Mouse (Mus musculus) gastrocnemius, postnatal 25 days (tissue): ENCODE data around the gene Cnot6l. TPM values are rescaled to one million over a fixed set of nuclear protein-coding genes. Genes with fewer than 3 reads are reported as not detected.

ENCODE experiments used
- DNase-seq: peaks from one replicate; pipeline ENCODE4 v3.0.0; 2022
- total RNA-seq, 2 experiments: library from RNA; stranded (reverse); gene quantifications; 1 replicate in 1 of 2; 2 replicates in 1 of 2; pipeline ENCODE4 v1.2.3; 2021

Cnot6l gene
- total RNA-seq, 2 experiments from 2014 or later, result 30.9 to 32.8 TPM

GRCm38 (mm10) chr5:96161578-96162398, 2.2 kb downstream of the Cnot6l start:
- DNase-seq, result peak; percentile 43

GRCm38 (mm10) chr5:96161263-96161577, 2.8 kb downstream of the Cnot6l start:
- no peak for DNase-seq

GRCm38 (mm10) chr5:96160467-96161262, 3.3 kb downstream of the Cnot6l start:
- DNase-seq, result peak; percentile 11

GRCm38 (mm10) chr5:96142351-96142750, 21.6 kb downstream of the Cnot6l start:
- DNase-seq, result no peak

- DNase-seq, result no peak
These were observed 33.3 kb downstream of the Cnot6l start for GRCm38 (mm10) chr5:96130683-96131082.

GRCm38 (mm10) chr5:96126856-96127255, 37.1 kb downstream of the Cnot6l start:
- no peak for DNase-seq

GRCm38 (mm10) chr5:96114943-96115342, 49.0 kb downstream of the Cnot6l start:
- DNase-seq, result no peak

- DNase-seq, result no peak
These were observed 59.3 kb downstream of the Cnot6l start for GRCm38 (mm10) chr5:96104644-96105043.

- DNase-seq, result no peak
These were observed 72.5 kb downstream of the Cnot6l start for GRCm38 (mm10) chr5:96091468-96091867.

GRCm38 (mm10) chr5:96085324-96085723, 78.6 kb downstream of the Cnot6l start:
- DNase-seq, result no peak

- no peak for DNase-seq
These were observed 84.9 kb downstream of the Cnot6l start for GRCm38 (mm10) chr5:96079026-96079425.

- DNase-seq, result no peak
These were observed 98.4 kb downstream of the Cnot6l start for GRCm38 (mm10) chr5:96065591-96065990.

- DNase-seq, result no peak
These were observed 121.5 kb downstream of the Cnot6l start for GRCm38 (mm10) chr5:96042492-96042891.

- DNase-seq, result no peak
These were observed 122.4 kb downstream of the Cnot6l start for GRCm38 (mm10) chr5:96041507-96042104.

- no peak for DNase-seq
These were observed 124.7 kb downstream of the Cnot6l start for GRCm38 (mm10) chr5:96039188-96039840.

GRCm38 (mm10) chr5:96037684-96038121, 126.3 kb downstream of the Cnot6l start:
- no peak for DNase-seq

GRCm38 (mm10) chr5:96036125-96036672, 127.8 kb downstream of the Cnot6l start:
- DNase-seq, result no peak

- DNase-seq, result no peak
These were observed 129.9 kb downstream of the Cnot6l start for GRCm38 (mm10) chr5:96034101-96034500.

GRCm38 (mm10) chr5:96029821-96030220, 134.2 kb downstream of the Cnot6l start:
- DNase-seq, result no peak
